Mouse (Mus musculus) liver, adult 2 months (tissue): ENCODE measurements around the gene Zdhhc14.

Experiments
- CTCF ChIP-seq: fragments of 200-500 bp; IDR thresholded peaks from 2 replicates; pipeline ENCODE4 v1.5.1; 2011; ENCODE audit warnings: low read depth, low read length, control low read depth
- POLR2A ChIP-seq: fragments of 200-500 bp; IDR thresholded peaks from 2 replicates; pipeline ENCODE4 v1.6.1; 2011; ENCODE audit warnings: low read length, control low read depth; ENCODE audit not compliant: insufficient read depth; ENCODE audit errors: extremely low read depth

GRCm38 (mm10) chr17:5713141-5713540, 220.8 kb downstream of the Zdhhc14 start:
- TF ChIP-seq POLR2A (no peak), CTCF (no peak)
